Mouse (Mus musculus) embryonic fibroblast, embryonic 13.5 days (primary cell): ENCODE data around the gene Amph.
"Not testable (repeated sequence)": the region's sequence is repeated elsewhere in the genome, so short reads cannot be mapped to it uniquely, and the experiment has no call there.

ENCODE experiments used
- CTCF ChIP-seq: IDR thresholded peaks from 2 replicates; pipeline ENCODE4 v1.5.1; 2011; ENCODE audit warnings: mild to moderate bottlenecking, control low read depth, low read length, moderate library complexity, borderline replicate concordance; ENCODE audit not compliant: insufficient read depth
- POLR2A ChIP-seq: IDR thresholded peaks from 2 replicates; pipeline ENCODE4 v1.6.1; 2011; ENCODE audit warnings: low read depth, mild to moderate bottlenecking, control low read depth, low read length, moderate library complexity

DNA sequence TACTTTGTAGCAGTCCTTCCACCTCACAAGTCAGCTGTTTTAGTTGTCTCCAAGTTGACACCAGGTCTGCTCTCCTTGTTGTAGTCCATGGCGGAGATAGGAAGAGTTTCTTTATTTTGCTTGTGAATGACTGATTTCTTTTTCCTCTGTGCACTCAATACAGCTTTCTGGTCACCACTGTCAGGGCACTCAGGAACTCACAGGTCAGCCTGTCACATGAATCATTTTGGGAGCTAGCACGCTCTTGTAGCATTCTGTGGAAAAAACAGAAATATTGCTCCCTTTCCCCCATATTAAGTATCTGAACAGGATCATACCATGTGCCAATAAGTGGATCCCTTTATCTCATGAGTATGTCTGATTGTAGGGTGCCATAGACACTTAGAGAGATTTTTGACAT is 14.8 kb upstream of the Amph start:
- not testable (repeated sequence) for TF ChIP-seq CTCF, POLR2A
